Mouse (Mus musculus) erythroblast, embryonic 14.5 days (primary cell): ENCODE measurements at regions not wholly inside any gene's neighbourhood (a gene's known extent, or its start where the extent isn't known, plus 50 kb on each side); places are given as distances from the start of the nearest gene placed in this dataset.

Experiments used
- GATA1 ChIP-seq: IDR thresholded peaks from 2 replicates; pipeline ENCODE4 v1.6.1; 2012; ENCODE audit warnings: low read length, inconsistent platforms, mixed read lengths
- TAL1 ChIP-seq: IDR thresholded peaks from 3 replicates; pipeline ENCODE4 v1.6.1; 2012; ENCODE audit warnings: low read length, inconsistent platforms, mixed read lengths

DNA sequence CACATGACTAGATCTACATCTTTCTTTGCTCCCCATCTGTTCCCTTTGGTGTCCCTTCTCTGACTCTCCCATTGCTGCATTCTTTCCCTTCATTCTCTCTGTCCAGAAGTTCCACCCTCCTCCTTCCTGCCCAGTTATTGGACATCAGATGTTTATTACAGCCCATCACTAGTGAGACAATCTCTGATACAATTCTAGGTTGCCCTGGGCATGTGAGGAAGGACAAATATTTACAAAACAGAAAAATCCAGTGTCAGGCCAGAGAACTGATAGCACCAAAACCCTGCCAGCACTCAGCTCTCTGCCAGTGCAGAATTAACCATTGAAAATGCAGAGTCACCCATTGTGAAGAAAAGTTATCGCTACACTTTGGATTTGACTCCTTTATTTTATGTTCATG, 87.9 kb upstream of the Lpp start:
- TF ChIP-seq TAL1 (no peak), GATA1 (no peak)
